Mouse (Mus musculus) spleen, adult 2 months (tissue): ENCODE measurements around the gene 2200002D01Rik.

ENCODE experiments used
- CTCF ChIP-seq: fragments of 200-500 bp; IDR thresholded peaks from 2 replicates; pipeline ENCODE4 v1.5.1; 2011; ENCODE audit warnings: mild to moderate bottlenecking, inconsistent platforms; ENCODE audit not compliant: insufficient read depth, insufficient read length, insufficient replicate concordance; ENCODE audit errors: extremely low read depth
- POLR2A ChIP-seq: fragments of 200-500 bp; IDR thresholded peaks from 2 replicates; pipeline ENCODE4 v1.6.1; 2011; ENCODE audit warnings: low read depth, low read length, inconsistent platforms

- no peak for TF ChIP-seq CTCF
- no peak for TF ChIP-seq POLR2A
Observed at GRCm38 (mm10) chr7:29225520-29225919, 22.7 kb downstream of the 2200002D01Rik start.
